Mouse (Mus musculus): ENCODE data around the gene 1700019A02Rik.

The 1700019A02Rik gene

DNA sequence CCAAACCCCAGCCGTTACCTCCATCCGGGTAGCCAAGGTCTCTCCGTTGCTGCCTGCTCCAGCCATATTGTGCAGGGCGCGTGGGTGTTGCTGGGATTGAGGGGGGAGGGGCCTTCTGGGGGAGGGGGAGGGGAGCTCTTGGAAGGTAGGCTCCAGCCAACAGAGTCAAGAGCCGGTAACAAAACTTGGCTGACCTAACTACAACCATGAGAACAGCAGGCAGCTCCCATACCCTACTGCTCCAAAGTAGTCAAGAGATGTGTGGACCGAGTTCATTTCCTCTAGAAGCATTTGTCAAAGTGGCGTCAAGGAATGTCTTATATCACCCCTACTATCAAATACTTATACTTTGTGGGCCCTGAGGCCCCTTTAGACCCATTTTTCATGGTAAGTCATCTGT lies at the start of gene 1700019A02Rik:
Gene 1700019A02Rik (minus strand): TSS at position 101 of the 400 bp plus-strand sequence.
- no peak for DNase-seq

DNA sequence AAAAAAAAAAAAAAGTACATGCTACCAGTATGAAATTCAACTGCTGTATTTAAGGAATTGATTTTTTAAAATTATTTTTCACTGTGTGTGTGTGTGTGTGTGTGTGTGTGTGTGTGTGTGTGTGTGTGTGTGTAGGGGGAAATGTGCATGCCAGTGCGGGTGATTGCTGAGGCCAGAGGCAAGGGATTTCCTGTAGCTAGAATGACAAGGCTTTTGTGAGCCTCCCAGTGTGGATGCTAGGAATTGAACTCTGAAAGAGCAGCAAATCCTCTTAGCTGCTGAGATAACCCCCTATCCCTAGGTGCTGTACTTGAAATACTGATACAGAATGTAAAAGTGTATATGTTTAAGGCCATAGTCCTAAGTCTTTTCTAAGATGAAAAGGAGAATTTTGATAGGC lies 38.6 kb upstream of the 1700019A02Rik start:
- DNase-seq = no peak

DNA sequence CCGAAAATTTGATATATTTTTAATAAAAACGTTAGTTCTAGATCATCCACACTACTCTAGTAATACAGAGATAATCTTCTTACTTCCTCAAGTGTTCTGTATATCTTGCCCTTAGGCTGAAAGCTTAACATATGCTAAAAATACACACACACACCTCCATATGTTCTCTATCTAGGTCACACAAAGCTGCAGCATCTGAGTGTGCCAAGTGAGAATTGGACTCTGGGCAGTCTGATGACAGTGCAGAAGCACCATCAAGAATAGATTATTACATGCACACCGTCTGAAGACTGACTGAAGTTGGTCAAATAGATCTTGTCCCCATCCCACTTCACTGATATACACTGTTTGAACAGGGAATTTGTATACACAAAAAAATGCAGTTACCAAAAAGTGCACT lies 38.2 kb upstream of the 1700019A02Rik start:
- DNase-seq = peak; percentile 9

DNA sequence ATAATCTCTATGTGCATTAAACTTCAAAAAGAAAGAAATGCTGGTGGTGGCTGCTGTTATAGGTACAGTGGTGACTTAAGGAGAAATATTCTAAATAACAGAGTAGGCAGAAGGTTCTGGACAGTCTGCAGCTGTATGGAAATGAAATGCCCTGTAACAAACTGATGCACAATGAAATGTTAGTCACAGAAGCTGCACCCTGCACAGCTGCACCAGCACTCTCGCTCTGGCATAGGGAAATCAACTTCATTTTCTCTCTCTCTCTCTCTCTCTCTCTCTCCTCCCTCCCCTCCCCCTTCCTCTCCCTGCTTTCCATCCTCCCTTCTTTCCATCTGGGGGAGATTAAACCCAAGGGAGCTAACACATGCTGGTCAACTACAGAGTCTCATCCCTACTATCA lies 37.3 kb upstream of the 1700019A02Rik start:
- no peak for DNase-seq

DNA sequence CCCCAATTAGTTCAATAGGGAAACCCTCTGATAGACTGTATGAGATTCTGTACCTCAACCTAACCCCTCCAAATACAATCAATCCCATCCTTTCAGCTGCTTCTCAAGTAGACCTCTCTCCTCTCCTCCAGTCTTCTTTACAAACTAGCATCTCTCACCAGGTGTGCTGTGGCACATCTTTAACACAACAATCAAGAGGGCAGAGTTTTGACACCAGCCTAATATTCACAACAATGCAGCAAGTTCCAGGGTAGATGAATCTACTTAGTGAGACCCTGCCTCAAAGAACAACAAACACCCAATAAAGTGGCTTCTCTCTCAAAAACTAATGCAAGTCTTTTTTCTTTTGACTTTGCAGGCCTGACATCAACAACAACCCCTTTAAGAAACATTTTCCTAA lies 22.7 kb upstream of the 1700019A02Rik start:
- no peak for DNase-seq

DNA sequence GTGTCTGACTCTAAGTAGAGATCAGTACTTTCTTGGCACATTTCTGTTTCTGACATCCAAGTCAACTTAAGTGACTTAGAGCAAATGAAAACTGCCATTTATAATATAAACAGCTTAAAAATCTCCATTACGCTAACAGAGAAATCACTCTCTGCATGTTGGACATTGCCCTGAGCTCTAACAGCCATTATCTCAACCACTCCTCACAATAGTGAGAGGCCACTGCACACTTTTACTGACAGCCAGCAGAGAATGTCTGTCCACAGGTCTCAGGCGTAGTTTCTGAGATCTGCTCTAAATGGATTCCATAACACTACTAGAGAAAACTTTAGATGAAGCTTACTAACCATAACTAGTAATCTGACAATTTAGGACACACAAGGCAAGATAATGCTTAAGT lies 16.5 kb upstream of the 1700019A02Rik start:
- no peak for DNase-seq

DNA sequence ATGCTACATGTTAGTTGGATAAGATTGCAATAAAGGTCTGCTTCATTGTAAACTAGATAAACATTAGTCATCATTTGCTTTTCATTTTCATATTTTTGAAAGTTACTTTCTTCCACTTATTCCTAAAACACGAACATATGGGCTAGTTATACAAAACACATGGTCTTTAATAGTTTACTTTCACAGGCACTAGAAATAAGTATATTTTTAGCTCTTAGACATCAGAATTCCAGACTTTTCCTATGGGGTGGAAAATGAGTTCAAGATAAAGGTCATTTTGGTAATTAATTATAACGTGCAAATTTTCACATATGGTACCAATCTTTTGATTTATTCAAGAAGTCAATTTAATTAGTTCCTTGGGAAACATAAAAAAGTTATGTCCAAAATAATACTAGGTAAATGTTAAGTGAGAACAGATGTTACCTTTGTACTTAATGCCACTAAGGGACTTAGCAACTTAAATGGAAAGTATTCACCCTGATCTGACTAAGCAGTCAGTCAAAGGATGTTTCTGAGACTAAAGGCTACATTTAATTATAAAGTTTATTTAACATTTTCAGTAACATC lies 14.3 kb upstream of the 1700019A02Rik start:
- no peak for DNase-seq

DNA sequence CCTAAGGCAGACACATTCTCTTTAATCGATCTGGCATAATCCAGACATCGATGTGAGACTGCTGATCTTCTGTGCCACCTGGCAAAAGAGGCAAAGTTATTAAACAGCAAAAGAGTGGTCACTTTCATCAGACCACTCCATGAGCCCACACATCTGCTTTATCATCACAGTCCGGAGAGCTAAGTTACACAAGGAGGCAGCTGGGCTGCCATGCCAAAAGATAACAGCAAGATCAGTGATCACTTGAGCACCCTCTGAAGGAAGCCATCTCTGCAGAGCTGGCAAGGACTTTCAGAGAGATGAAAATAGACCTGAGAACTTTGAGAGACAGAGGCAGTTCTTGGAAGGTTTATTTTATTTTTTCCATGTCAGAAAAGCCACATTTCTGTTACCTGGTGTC lies 7.1 kb upstream of the 1700019A02Rik start:
- no peak for DNase-seq

DNA sequence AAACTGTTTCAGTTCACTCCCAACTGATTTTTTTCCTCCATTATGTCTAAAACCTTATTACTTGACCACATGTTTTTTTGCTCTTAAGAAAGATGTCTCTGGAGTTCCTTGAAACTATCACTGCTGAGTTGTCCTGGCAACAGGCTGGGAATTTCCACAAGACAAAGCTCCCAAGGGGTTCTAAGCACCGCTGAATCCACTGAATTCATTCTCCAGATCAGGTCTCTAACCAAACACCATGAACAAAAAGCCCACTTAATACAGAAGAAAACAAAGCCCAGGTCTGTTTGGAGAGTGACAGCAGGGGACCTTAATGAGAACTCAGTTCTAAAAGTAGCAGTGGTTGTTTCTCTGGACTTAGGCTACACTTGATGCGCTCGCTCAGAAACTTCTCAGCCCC lies 3.8 kb upstream of the 1700019A02Rik start:
- no peak for DNase-seq

DNA sequence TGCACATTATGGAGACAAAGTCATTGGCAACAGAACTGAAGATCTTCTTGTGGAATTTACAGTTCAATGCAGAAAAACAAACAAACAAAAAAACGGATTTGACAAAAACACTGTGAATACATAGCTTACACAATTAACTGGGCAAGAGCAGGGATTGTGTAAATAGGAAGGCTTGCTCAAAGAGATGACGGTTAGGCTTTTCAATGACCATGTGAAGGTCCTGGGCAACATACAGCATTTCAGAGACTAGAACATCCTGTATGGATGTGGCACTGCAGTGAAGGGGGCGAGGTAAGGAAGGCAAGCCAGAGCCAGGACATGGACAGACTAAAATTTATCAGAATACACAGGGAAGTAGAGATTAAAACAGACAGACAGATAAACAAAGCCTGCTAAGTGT lies 2.2 kb upstream of the 1700019A02Rik start:
- DNase-seq = no peak

DNA sequence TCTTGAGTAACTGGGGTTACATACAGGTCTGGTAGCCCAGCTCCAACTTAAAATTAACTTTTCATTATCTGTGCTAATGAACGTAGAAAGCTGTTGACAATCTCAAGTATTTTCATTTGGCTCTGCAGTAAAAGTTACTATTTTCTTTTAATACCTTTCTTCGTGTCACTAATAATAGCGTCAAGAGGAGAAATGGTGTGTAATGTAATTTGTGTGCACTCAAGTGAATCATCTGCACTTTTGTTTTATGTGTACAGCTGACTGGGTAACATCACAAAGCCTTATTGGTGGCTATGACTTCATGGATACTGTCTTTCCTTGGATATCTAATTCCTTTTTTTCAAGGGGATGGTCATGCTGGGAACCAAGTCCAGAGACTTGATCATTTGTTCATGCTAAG lies 1.1 kb downstream of the 1700019A02Rik start:
- DNase-seq = no peak

DNA sequence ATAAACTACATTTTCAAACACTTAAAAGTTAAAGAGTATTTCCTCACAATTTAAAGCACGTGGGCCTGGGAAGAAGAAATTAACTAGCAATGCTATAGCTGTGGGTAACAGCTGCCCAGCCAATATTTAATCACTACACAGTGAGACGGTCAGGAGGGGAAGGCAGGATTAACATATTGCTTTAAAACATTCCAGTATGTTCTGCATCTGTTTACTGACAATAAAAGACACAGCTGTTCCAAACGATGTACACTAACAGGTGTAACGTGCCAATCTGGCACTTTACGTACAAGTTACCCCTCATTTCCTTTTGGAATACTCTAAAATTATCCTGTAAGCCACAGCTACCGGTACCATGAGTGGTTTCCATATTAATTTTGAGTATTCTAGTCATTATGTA lies 29.7 kb downstream of the 1700019A02Rik start:
- no peak for DNase-seq

DNA sequence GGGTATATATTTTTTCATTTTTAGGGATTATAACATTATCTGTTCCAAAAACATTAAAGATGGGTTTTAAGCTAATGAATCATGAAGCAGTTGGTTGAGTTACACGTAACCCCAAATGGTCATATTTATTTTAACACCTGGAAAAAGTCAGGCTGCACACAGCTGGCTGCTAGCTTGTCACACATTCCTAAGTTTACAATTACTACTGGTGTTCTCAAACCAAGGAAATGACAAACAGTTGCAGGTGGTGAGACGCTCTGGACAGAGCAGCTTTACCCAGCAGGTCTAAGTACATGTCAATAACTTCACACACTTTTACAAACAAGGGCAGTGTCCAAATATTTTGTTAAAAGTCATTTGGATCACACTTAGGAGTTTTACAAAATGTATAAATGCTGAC lies 64.4 kb downstream of the 1700019A02Rik start:
- DNase-seq = no peak

DNA sequence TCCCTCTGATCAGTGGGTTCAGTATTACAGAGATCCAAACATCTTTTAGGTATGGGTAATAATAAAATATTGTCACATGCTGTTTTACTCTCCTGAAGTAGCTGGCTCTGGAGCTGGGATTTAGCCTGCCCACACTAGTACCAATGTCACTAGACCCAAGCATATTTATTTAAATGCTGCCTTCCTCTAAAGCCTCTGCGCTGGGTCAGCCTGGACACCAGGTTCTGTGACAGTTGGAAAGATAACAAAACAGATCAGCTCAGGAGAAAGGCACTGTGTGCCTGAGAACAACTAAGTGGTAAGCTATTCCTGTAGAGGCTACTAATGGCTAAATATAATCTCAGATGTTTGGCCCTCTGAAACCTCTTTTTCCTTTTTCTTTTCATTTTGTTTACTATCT lies 76.9 kb downstream of the 1700019A02Rik start:
- no peak for DNase-seq

All from right cerebral cortex, adult 18-20 months (tissue).